Mouse (Mus musculus): ENCODE results near the gene Hsfy2. TPM values are rescaled to one million over a fixed set of nuclear protein-coding genes. Genes with fewer than 3 reads are reported as not detected.

Gene Hsfy2
- polyA plus RNA-seq, 1 experiment from 2014 or later = not detected

DNA sequence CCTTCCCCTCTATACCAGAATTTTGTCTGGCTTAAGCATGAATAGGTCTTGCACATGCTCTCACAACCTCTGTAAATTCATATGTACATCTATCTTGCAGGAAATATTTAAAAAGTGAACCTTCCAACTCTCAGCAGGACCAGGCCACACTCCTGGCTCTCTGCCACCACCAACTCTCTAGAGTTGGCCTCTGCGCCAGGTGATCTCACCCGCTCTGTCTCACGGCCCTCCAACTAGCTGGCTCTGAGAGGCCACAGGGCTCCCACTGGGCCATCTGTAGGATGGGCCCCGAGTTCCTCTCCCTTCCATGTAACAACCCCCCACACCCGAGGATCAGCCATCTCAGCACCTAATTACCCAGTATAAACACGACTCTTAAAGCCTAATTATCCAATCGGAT lies 10.4 kb downstream of the Hsfy2 start:
- no peak for ATAC-seq (replicated peaks; ENCODE audit: low FRiP score, low TSS enrichment, low read depth)
- 77% methylated on average over 7 of the region's 7 CpGs for WGBS
- no peaks in the 10 kb centered on the region for H3K27me3 ChIP-seq (replicated peaks; ENCODE audit: control insufficient read depth, insufficient read depth, low read length)

DNA sequence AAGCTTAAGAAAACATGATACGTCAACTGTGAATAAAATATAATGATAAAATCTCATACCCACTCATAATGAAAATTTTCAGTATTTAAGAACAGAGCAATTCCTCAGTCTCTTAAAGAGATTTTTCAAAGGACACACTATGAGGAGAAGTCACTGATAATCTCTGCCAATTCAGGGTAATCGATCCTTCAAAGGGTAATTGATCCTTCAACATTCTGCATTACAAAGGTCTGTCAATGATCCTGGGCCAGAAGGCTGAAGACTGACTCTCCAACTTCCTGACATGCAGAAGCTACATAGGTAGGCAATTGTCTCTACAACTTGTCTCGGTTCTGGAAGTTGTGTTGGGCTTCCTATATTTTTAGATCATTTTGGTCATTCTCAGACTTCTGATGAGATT lies 12.9 kb downstream of the Hsfy2 start:
- H3K27me3 ChIP-seq (replicated peaks; ENCODE audit: control insufficient read depth, insufficient read depth, low read length) = no peaks in the 10 kb centered on the region
- no peak overlapping the region for H3K4me3 ChIP-seq (ENCODE audit: low read depth, low read length)
- no peaks in the 10 kb centered on the region for H3K9me3 ChIP-seq (ENCODE audit: control insufficient read depth, low read length)
- 92% methylated on average over 3 of the region's 3 CpGs for WGBS
- no peak overlapping the region for H3K9ac ChIP-seq (ENCODE audit: low read length)
- H3K4me1 ChIP-seq (replicated peaks; ENCODE audit: control insufficient read depth, insufficient read depth, low read length) = no peaks in the 10 kb centered on the region
- DNase-seq (ENCODE audit: low spot score) (no peak), ATAC-seq (replicated peaks; ENCODE audit: low FRiP score, low TSS enrichment, low read depth) (no peak)
- no peak overlapping the region for H3K4me2 ChIP-seq (ENCODE audit: low read length)
- no peaks in the 10 kb centered on the region for H3K36me3 ChIP-seq (ENCODE audit: control insufficient read depth, insufficient read depth, low read length)
- H3K27ac ChIP-seq (ENCODE audit: low read depth) = no peak overlapping the region

More for the DNA sequence above, 10.4 kb downstream of the Hsfy2 start:
- Histone ChIP-seq H3K9me3 (ENCODE audit: control insufficient read depth, low read length) (no peaks in the 10 kb centered on the region), H3K4me3 (ENCODE audit: low read depth, low read length) (no peak overlapping the region), H3K4me1 (replicated peaks; ENCODE audit: control insufficient read depth, insufficient read depth, low read length) (no peaks in the 10 kb centered on the region), H3K4me2 (ENCODE audit: low read length) (no peak overlapping the region), H3K27ac (ENCODE audit: low read depth) (no peak overlapping the region), H3K36me3 (ENCODE audit: control insufficient read depth, insufficient read depth, low read length) (no peaks in the 10 kb centered on the region), H3K9ac (ENCODE audit: low read length) (no peak overlapping the region)
- DNase-seq (ENCODE audit: low spot score) = no peak

DNA sequence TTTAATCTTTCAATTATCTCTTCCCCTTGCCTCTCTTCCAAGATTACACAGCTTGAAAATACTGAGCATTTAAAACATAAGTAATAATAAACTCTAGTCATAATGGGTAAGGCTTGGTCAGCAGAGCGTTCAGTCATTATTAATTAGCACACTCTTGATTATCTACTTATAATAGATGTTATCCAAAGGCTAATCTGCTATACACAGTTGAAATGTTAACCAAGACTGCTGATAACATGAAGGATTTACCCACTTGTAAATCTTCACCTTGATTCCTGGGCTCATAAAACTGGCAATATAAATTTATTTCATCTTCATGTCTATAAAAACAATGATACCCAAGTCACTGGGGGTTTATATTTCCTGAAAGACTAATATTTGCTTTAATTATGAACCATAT lies 24.9 kb downstream of the Hsfy2 start:
- Histone ChIP-seq H3K4me2 (ENCODE audit: low read length) (no peak overlapping the region), H3K9ac (ENCODE audit: low read length) (no peak overlapping the region), H3K27me3 (replicated peaks; ENCODE audit: control insufficient read depth, insufficient read depth, low read length) (no peaks in the 10 kb centered on the region), H3K4me3 (ENCODE audit: low read depth, low read length) (no peak overlapping the region), H3K27ac (ENCODE audit: low read depth) (no peak overlapping the region), H3K36me3 (ENCODE audit: control insufficient read depth, insufficient read depth, low read length) (no peaks in the 10 kb centered on the region), H3K4me1 (replicated peaks; ENCODE audit: control insufficient read depth, insufficient read depth, low read length) (no peaks in the 10 kb centered on the region), H3K9me3 (ENCODE audit: control insufficient read depth, low read length) (no peaks in the 10 kb centered on the region)
- no peak for ATAC-seq (replicated peaks; ENCODE audit: low FRiP score, low TSS enrichment, low read depth)
- DNase-seq (ENCODE audit: low spot score) = no peak
- 80% methylated on average over 1 of the region's 1 CpGs for WGBS
